Mouse (Mus musculus) brain, embryonic 18.5 days (tissue): ENCODE measurements around the gene Slc8a2.

Experiments used
- DNase-seq: peaks from one replicate; pipeline ENCODE4 v3.0.0-alpha.2; 2012; ENCODE audit warnings: low read depth, low spot score

The Slc8a2 gene

DNA sequence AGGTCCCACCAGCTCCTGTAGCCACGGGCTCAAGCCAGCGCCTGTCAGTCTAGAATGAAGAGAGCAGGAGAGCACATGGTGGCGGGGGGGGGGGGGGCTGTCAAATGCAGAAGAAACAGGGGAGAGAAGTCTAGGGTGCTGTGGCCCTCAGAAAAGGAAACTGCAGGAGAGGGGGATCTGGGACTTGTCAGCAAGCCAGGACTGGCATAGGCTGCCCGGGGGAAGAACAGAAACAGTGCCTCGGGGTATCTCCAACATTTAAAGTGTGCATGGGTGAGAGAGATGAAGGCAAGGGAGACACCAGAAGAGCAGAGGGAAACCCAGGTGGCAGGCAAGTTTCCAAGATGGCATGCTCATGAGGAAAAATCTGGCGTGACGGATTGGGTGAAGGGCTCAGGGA, 32.4 kb downstream of the Slc8a2 start:
- no peak for DNase-seq

DNA sequence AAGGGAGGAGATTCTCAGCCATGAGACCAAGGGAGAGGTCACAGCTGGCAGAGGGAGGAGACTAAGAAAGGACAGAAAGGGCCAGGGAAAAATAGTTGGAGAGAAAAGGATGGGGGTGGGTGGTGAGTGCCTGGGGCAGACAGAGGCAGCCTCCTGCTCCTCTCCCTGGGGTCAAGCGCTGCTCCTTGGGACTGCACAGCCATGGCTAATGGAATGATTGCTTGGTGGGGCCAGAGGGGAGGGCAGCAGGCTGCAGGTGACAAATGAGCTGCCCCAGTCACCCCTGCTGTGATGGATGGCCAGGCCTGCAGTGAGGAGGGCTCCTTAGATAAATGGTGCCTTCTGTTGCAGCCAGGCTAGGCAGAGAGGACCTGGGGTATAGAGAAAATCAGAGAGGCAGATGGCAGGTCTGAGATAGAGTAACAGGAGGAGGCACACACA, 42.5 kb downstream of the Slc8a2 start:
- no peak for DNase-seq

DNA sequence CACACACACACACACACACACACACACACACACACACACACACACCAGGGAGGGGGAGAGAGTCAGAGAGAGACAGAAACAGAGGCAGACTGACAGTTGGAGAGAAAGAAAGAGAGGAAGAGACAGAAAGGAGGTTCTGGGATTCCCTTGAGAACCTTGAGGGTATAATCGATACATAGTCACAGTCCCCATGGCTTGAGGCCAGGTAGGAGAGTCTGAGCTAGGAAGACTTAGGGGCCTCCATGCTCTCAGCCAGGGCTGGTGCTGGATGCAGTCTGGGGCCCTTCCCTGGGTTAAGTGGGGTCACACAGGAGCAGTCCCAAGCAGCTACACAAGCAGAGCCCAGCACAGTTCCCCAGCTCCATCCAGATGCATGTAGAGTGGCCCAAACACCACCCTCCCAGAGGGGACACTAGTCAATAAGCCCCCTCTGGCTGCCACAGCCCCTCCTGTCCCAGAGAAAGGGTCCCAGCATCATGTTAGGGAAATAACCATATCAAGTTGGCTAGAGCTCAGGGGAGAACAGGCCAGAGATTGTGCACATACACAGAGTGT, 43.0 kb downstream of the Slc8a2 start:
- DNase-seq: no peak

DNA sequence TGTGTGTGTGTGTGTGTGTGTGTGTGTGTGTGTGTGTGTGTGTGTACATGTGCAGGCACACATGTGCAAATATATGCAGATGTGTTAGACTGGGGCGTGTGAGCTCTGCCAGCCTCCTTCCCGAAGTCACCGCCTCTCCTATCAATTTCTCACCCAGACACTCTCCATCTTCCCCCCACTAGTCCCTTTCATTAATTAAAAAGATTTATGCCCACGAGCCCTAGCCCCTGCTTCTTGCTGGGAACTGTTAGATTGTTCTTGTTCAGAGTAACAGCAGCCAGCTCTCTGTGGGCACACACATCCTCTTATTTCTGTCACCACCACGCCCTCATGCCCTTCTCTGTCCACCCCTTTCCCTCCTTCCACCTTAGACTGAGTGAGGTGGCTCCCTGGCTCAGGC, 43.5 kb downstream of the Slc8a2 start:
- no peak for DNase-seq

DNA sequence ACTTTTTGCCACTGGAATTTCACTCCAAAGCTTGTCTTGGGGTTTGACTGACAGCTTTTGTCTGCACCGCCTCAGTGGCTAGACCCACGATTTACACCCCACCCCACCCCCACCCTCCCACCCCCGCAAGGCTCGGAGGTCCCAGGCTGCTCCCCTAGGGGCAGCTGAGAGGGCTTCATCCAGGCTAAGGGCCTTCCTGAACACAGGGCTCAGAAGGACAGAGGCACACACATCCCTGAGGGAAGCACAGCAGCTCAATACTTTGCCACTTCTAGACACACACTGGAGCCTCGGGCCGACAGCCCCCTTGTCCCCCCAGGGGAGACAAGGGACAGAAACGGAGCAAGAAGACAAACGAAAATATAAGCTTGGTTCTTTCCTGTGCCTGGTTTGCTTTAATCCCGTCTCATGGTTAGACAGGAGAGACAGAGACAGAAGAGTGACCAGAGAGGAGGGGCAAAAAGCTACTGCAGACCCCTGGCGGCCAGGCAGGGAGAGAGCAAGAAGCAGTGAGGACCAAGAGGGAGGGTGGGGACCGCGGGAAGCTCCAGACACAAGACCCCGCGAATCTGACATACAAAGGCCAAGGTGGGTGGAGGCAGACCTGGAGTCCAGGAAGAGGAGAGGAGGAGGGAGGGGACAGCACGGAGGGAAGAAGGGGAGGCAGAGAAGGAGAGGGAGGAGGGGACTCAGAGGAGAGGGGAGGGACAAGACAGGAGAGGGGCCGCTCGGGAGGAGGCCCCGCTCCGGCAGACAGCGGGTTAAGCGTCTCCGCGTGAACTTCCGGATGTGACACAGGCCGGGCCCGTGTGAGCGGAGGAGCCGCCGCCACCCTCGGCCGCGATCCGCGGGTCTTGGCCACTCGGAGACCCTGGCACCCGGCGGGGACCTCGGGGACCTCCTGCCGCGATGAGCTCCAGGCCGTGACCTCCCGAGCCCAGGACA, 45.2 kb downstream of the Slc8a2 start, which contains the start of gene Meis3:
Gene Meis3 (plus strand): TSS at position 494 of the 945 bp plus-strand sequence.
- DNase-seq: peak; percentile 65

DNA sequence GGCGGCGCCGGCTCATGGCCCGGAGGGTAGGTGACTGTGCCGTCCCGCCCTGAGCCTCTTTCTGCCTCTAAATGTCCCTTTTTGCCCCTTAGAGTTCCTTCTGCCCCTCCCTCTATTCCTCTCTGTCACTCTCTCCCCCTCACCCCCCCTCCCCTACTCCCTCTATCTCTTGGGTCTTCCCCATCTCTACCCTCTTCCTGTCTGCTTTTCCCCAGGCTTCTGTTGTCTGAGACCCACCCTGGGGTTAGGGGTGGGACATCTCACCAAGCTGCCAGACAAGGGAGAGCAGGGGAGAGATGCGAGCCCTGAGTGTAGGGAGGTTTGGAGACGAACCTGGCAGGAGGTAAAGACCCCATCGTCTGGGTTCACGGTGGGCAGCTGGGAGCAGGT, 45.9 kb downstream of the Slc8a2 start:
- no peak for DNase-seq

DNA sequence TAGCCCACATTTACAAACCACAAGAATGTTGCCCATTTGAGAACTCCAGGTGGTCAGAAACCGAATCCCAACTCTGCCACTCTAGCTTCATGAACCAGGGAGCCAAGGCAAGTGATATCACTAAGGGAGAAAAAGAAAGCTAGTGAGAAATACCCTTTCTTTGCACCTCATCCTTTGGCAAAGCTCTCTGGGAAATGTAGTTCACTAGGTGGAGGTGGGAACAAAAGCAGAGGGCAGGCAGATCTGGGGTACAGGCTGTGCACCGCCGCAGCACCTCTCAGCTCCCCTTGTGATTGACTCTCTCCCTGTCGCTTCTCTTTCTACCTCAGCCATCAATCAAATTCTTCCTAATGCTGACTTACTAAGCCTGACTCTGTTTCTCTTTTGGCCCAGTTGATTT, 48.5 kb downstream of the Slc8a2 start:
- no peak for DNase-seq

DNA sequence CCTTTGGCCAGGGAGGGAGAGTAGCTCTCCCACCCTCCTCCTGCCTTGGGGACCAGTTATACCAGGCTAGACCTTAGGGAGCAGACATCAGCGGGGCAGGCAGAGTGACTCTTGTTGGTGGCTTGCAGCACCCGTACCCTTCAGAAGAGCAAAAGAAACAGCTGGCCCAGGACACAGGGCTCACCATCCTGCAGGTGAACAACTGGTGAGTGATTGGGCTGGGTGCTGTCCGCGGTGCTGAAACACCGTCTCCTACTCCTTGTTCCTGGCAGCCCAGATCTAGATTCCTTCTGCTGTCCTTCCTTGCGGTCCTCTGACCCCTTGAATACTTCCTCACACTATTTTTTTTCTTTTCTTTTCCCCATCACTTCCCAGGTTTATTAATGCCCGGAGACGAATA, 54.0 kb downstream of the Slc8a2 start:
- no peak for DNase-seq

DNA sequence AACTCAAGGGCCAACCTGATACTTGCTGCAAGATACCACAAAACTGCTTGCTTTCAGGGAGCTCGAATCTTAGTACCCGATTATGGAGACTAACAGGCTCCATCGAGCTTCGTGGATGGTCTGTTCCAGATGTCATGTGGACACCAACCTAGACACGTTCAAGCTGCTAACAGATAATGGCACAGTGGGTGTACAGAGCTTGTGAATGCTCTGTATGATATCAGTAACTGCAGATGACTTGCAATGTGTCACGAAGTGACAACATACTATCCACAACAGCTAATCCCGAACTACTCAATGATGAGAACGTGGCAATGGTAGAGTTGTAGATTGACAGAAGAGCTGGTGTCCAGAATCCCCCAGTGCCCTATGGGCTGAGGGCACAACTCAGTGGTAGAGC, 57.9 kb downstream of the Slc8a2 start:
- DNase-seq: no peak

DNA sequence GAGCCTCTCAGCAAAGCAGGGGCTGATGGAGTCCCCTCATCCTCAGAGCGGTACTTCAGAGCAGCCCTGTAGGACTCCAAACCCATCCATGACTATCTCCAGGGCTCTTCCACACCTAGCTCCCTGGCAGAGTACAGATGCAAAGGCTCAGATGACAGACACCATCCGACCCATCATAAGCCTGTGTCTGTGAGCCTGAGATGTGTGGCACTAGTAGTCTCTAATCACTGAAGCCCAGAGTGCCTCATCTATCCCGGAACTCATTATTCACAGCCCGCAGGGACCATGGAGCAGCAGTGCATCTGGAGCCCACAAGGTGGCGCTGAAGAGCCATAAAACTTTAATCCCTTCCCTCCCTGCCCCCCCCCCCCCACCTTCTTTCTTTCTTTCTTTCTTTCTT, 62.7 kb downstream of the Slc8a2 start:
- DNase-seq: no peak

DNA sequence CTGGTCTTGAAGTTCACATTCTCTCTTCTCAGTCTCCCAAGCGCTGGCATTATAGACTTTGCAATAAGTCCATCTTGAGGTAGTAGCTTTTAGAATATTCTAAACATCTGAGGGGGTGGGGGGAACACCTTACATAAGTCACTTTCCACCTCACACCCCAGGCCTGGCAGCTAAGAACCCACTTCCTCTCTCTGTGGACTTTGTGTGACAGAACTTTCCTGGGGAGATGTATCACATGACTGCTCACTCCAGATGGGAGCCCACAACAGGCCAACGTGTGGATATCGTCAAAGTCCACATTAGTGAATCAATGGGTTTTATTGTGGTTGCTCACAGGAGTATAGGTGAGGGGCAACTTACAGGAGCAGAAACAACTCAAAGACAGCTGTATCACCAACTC, 64.1 kb downstream of the Slc8a2 start:
- DNase-seq: no peak

DNA sequence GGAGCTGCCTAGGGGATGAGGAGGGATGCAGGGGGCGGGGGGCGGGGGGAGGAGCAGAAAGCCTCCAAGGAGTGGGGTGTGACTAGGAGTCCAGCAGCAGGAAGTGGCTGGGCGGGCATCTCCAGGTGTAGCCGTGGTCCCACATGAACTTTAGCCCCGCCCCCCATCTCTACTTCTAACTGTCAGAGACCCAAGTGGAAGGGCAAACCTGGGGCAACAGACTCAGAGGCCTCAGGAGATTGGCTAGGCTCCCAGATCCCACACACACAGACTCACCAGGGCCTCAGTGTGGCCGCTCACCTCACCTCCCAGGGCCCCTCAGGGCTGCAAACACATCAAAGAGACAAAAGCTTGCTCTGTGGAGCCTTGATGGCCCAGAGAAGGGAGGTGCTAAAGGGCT, 67.0 kb downstream of the Slc8a2 start:
- no peak for DNase-seq

DNA sequence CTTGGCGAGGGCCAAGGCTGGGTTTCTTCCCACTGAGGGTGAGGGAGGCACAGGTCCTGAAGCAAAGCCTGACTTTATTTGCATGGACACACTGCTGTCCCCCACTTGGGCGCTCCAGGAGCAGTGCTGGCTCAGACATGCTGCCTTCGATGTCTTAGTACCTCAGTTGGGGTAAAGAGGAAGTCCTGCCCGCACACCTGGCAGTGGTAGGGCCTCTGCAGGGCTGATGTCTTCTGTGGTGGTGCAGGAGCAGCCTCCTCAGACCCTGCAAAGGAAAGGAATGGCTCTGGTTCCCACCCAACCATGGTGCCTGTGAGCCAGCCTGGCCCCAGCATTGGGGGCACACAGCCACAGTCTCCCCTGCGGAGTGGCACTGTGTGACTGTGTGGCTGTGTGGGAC, 67.5 kb downstream of the Slc8a2 start:
- DNase-seq: no peak

DNA sequence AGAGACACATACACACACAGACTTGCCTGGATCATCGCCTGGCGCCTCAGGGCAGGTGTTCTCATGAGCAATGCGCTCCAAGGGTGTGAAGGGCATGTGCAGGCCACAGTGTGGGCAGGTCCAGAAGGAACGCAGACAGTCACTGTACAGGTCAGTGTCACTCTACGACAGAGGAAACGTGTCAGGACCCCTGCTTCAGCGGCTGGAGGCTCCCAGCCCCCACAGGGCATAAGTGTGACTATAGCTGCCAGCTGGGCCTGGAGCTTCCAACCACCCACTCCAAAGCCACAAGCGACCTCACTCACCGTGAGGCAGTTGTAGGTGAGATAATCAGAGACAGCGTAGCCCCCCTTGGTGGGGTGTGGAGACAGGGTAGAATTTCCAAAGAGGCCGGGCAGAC, 68.9 kb downstream of the Slc8a2 start:
- no peak for DNase-seq

DNA sequence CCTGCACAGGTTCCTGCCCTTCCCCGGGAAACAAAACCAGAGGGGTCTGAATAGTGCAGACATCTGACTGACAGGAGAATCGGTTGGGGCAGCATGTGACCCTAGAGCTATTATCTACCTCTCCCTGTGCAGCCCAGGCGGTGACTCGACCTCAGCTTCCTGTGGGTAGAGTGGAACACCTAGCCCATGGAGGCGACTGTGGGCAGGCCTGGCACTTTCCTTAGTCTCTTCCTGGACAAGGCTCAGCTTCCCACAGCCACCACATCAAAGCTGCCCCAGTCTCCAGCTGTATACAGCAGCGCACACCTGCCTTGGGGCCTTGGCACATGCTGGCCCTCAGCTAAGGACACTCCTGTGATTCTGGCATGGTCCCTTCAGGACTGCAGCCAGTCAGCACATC, 71.5 kb downstream of the Slc8a2 start:
- no peak for DNase-seq

DNA sequence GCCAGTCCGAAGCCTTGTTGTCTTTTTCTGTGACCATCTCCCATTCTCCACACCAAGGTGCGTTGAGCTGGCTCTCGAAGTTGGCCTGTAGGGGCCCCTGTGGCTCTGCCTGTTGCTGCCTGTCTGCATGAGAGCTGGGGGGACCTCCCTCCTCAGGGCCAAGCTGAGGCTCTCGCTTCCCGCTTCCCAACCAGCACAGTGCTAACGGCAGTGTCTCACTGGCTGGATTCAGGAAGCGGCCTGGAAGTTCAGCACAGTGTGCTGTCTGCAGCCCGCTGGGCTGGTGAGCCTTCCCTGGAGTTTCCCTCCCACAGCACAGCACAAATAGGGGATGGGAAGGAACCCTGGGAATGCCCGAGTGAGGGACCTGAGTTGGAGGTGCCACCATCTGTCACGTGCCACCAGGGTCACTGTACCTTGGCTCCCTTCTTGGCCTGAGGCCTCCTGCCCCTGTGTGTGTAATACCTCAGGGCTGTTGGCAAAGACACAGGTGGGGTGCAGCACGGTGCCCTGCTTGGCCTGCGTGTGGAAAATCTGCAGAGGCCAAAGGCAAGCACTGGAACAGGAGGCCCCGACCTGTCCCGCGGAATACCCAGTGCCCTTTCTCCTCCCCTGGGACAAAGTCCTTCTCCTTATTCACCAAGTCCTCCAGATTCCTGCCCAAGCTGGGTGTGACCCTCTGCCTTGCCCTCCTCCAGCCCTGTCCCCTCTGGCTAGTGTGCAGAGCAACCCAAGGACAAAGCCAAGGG, 73.3 kb downstream of the Slc8a2 start:
- no peak for DNase-seq

DNA sequence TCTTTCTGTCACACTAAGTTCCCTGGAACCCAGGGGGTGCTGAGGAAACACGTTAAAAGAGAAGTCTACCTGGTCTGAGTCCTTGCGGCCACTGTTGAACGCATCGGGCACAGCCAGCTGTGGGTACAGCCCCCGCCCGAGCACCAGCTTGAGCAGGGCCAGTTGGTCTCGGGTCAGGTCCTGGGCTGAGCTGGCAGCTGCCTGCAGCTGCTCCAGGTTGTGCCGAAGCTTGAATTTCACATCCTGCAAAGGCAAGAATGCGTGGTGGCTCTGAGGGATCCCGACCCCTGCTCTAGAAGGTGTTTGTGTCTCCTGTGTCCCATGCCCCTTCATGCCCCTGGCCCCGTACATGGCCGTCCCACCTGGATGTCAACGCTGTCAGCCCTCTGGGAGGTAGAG, 73.9 kb downstream of the Slc8a2 start:
- DNase-seq: no peak

DNA sequence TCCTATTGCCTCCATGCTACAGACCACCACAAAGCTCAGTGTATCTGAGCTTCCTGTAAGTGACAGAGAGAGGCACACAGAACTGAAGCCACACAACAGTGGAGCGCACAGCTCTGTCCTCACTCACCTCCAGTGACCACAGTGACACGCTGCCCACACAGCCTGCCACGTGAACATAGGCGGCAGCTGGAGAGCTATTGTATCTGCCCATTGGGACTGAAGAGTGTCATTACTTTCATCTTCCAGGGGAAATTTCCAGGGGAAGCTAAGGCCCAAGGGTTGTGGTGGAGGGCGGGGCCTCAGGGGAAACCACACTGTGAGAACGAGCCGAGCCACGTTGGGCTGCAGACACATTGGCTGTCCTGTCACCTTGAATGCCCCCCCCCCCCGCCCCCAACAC, 75.2 kb downstream of the Slc8a2 start:
- no peak for DNase-seq

DNA sequence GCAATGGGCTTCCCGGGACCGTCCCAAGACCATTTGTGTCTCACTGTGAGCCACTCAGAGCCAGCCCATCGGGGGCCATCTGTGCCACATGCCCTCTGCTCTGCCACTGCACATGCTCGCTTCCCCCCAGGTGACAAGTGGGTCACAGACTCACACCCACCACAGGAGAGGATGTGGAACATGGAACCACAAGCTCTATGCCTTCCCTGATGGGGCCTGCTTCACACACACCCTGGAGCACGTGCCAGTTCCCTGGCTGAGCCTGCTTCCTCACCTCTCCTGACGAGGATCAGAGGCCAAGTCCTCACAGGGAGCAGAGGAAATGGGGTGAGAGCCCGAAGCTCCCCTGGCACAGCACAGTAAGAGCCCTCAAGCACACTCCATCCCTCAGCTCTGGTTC, 77.5 kb downstream of the Slc8a2 start:
- DNase-seq: no peak

DNA sequence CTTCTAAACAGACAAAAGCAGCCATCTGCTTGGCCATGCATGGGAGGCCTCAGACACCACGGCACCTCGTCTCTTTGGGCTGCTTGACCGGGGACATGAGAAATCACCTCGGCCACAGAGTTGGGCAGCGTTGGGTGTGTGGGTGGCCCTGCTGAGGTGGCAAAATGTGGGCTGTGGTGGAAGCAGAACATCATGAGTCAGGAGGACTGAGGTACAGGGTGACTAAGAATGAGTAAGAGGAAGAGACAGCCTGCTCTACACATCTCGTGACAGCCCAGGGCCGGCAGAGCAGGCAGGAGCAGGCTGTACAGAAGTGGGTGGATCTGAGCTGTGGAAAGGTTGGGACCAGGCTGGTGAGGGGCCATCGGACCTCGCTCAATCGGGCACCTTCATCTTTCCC, 77.9 kb downstream of the Slc8a2 start:
- DNase-seq: no peak

DNA sequence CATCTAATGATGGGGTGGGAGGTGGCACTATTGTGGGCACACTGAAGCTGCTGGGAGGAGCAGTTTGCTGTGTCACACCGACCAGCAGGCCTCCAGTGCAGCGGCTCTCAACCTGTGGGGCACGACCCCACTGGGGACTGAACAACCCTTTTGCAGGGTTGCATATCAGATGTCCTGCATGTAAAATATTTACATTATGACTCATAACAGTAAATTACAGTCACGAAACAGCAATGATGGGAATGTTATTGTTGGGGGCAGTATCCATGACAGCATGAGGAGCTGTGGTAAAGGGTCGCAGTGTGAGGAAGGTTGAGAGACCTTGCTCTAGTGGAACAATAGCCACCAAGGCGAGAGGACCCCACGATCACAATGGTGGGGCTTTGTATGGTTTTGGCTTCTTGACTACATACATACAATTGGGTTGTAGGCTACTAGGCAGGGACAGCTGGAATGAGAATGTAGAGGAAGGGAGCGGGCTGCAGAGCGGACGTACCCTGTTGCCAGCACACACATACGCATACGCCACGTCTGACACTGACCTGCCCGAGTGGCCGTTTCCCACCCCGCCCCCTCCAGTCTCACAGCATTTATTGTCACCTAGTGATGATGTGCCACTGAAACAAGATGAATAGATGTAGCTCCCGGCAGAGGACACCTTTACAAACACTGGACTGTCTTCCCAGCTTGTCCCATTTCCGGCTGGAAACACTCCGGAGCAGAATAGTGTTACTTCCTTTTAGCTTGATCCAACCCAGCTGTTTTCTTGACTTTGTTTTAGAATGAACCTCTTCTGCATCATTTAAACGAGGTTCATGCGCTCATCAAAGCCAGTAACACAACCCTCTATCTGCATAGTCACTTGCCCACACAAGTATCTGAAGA, 79.4 kb downstream of the Slc8a2 start:
- no peak for DNase-seq
